ENCODE assay signal across 22 mouse cellular contexts in the genomic region with DNA sequence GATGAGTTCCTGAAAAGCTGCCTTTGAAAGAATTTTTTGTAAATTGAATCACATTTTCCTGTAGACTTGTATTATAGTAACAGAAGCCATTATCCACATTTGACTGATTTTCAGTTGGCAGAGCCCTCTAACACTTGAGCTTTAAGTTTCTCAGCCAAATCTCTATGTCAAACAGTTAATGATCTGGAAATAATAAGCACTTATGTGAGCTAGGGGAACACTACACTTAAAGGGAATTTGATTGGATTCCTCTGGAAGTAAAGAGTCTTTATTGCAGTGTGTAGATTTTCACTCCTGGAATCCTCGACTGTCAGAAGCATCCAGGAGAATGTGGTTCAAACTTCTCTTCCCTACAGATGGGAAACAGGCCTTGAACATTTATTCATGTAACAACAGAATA.
DNase-seq lines count a peak whose midpoint lies in the region; ATAC-seq and TF ChIP-seq lines count a peak whose summit lies in the region.
"Had no signal": no experiment of that assay in that cellular context is flagged by ENCODE, and none has a peak within 500 bp of the region (broad histone marks: within the 10 kb centered on the region; RNA-seq: fewer than 3 reads in every experiment).

No protein-coding gene starts in this region.

- H3K4me1 ChIP-seq in forebrain, embryonic 16.5 days (replicated peaks; ENCODE audit: control insufficient read depth, insufficient read depth, low read length): no peaks in the 10 kb centered on the region
- 0 out of 2 replicates have a peak, but pooled peaks cover 3% of the 10 kb centered on the region for H3K4me1 ChIP-seq in forebrain, embryonic 15.5 days
- no peaks in the 10 kb centered on the region for H3K4me1 ChIP-seq in kidney, postnatal 0 days (replicated peaks; ENCODE audit: insufficient read depth, low read length)
- no peaks in the 10 kb centered on the region for H3K4me1 ChIP-seq in embryonic facial prominence, embryonic 14.5 days (ENCODE audit: control insufficient read depth, insufficient read depth, low read length)
- H3K4me1 ChIP-seq: heart, embryonic 13.5 days; lung, embryonic 15.5 days; midbrain, embryonic 13.5 days had no signal

- DNase-seq in kidney, postnatal 0 days (ENCODE audit: low spot score): peak; percentile 50
- DNase-seq in kidney, postnatal 4 days: no peak
- peak; percentile 4 for DNase-seq in Muller cell, postnatal 12 days (ENCODE audit: inconsistent ontology term)
- DNase-seq in embryonic facial prominence, embryonic 14.5 days (ENCODE audit: low spot score): peak; percentile 56
- DNase-seq in right cerebral cortex, adult 18-20 months: no peak
- DNase-seq in layer of hippocampus, postnatal 25 days (ENCODE audit: extremely low spot score in 1 of 2, low spot score in 1 of 2): no peak
- DNase-seq: adrenal gland, postnatal 25 days; cerebellum, adult 2 months; cerebellum, postnatal 14 days; gastrocnemius, postnatal 10 days; heart, postnatal 10 days; kidney, adult 8-10 months; right cerebral cortex, postnatal 25 days; spleen, adult 18-20 months; thymus, postnatal 25 days had no signal

- H3K27ac ChIP-seq in forebrain, embryonic 16.5 days (ENCODE audit: low read length): no peak overlapping the region
- H3K27ac ChIP-seq in forebrain, embryonic 15.5 days (replicated peaks): no peak overlapping the region
- no peak overlapping the region for H3K27ac ChIP-seq in kidney, postnatal 0 days
- no peak overlapping the region for H3K27ac ChIP-seq in embryonic facial prominence, embryonic 14.5 days (replicated peaks; ENCODE audit: low read depth, low read length)
- H3K27ac ChIP-seq: heart, embryonic 13.5 days; lung, embryonic 15.5 days; midbrain, embryonic 13.5 days had no signal

- 11% methylated on average over 1 of the region's 1 CpGs for WGBS in forebrain, embryonic 16.5 days
- 4% methylated on average over 1 of the region's 1 CpGs for WGBS in forebrain, embryonic 15.5 days
- 13% methylated on average over 1 of the region's 1 CpGs for WGBS in kidney, postnatal 0 days
- WGBS in embryonic facial prominence, embryonic 14.5 days: 28% methylated on average over 1 of the region's 1 CpGs

- no peak overlapping the region for H3K4me3 ChIP-seq in forebrain, embryonic 16.5 days (replicated peaks; ENCODE audit: low read length)
- no peak overlapping the region for H3K4me3 ChIP-seq in forebrain, embryonic 15.5 days
- no peak overlapping the region for H3K4me3 ChIP-seq in kidney, postnatal 0 days (replicated peaks; ENCODE audit: low read depth, low read length)
- no peak overlapping the region for H3K4me3 ChIP-seq in embryonic facial prominence, embryonic 14.5 days (ENCODE audit: low read depth, low read length)
- H3K4me3 ChIP-seq: heart, embryonic 13.5 days; lung, embryonic 15.5 days; midbrain, embryonic 13.5 days had no signal

- ATAC-seq in forebrain, embryonic 16.5 days: peak; percentile 32; the same call in 1 of the 2 replicates
- ATAC-seq in forebrain, embryonic 15.5 days (replicated peaks): no peak
- ATAC-seq in kidney, postnatal 0 days (replicated peaks; ENCODE audit: low FRiP score, low read depth): no peak
- ATAC-seq in embryonic facial prominence, embryonic 14.5 days (ENCODE audit: low read depth): no peak
- ATAC-seq: intestine, embryonic 16.5 days; midbrain, embryonic 13.5 days had no signal

- H3K27me3 ChIP-seq in forebrain, embryonic 16.5 days (replicated peaks; ENCODE audit: control insufficient read depth, insufficient read depth, low read length): no peaks in the 10 kb centered on the region
- H3K27me3 ChIP-seq in forebrain, embryonic 15.5 days: no peaks in the 10 kb centered on the region
- no peaks in the 10 kb centered on the region for H3K27me3 ChIP-seq in kidney, postnatal 0 days (ENCODE audit: insufficient read depth, low read length)
- H3K27me3 ChIP-seq in embryonic facial prominence, embryonic 14.5 days (replicated peaks; ENCODE audit: control insufficient read depth, insufficient read depth, low read length): no peaks in the 10 kb centered on the region
- H3K27me3 ChIP-seq: heart, embryonic 13.5 days; lung, embryonic 15.5 days; midbrain, embryonic 13.5 days had no signal

- no peaks in the 10 kb centered on the region for H3K9me3 ChIP-seq in forebrain, embryonic 16.5 days (ENCODE audit: control insufficient read depth, low read length)
- no peaks in the 10 kb centered on the region for H3K9me3 ChIP-seq in forebrain, embryonic 15.5 days
- H3K9me3 ChIP-seq in kidney, postnatal 0 days (replicated peaks; ENCODE audit: low read length): no peaks in the 10 kb centered on the region
- H3K9me3 ChIP-seq in embryonic facial prominence, embryonic 14.5 days (ENCODE audit: control insufficient read depth, low read length): no peaks in the 10 kb centered on the region
- H3K9me3 ChIP-seq: heart, embryonic 13.5 days; lung, embryonic 15.5 days; midbrain, embryonic 13.5 days had no signal

- no peak for TF ChIP-seq CTCF in kidney, postnatal 0 days (IDR thresholded peaks at IDR 0.05; ENCODE audit: low read depth)

- no peaks in the 10 kb centered on the region for H3K36me3 ChIP-seq in forebrain, embryonic 16.5 days (ENCODE audit: control insufficient read depth, insufficient read depth)
- no peaks in the 10 kb centered on the region for H3K36me3 ChIP-seq in forebrain, embryonic 15.5 days
- H3K36me3 ChIP-seq in kidney, postnatal 0 days (ENCODE audit: insufficient read depth, low read length): no peaks in the 10 kb centered on the region
- no peaks in the 10 kb centered on the region for H3K36me3 ChIP-seq in embryonic facial prominence, embryonic 14.5 days (ENCODE audit: control insufficient read depth, insufficient read depth, low read length)
- H3K36me3 ChIP-seq: heart, embryonic 13.5 days; lung, embryonic 15.5 days; midbrain, embryonic 13.5 days had no signal

- H3K9ac ChIP-seq in forebrain, embryonic 16.5 days (replicated peaks; ENCODE audit: low read depth, low read length): no peak overlapping the region
- no peak overlapping the region for H3K9ac ChIP-seq in forebrain, embryonic 15.5 days (replicated peaks)
- no peak overlapping the region for H3K9ac ChIP-seq in kidney, postnatal 0 days (ENCODE audit: low read depth, low read length)
- no peak overlapping the region for H3K9ac ChIP-seq in embryonic facial prominence, embryonic 14.5 days (ENCODE audit: low read depth, low read length)
- H3K9ac ChIP-seq: heart, embryonic 13.5 days; lung, embryonic 15.5 days; midbrain, embryonic 13.5 days had no signal

- no peak overlapping the region for H3K4me2 ChIP-seq in forebrain, embryonic 16.5 days (ENCODE audit: low read length)
- no peak overlapping the region for H3K4me2 ChIP-seq in forebrain, embryonic 15.5 days (replicated peaks)
- H3K4me2 ChIP-seq in kidney, postnatal 0 days (ENCODE audit: low read length): no peak overlapping the region
- H3K4me2 ChIP-seq in embryonic facial prominence, embryonic 14.5 days (ENCODE audit: low read depth, low read length): no peak overlapping the region
- H3K4me2 ChIP-seq: heart, embryonic 13.5 days; liver, embryonic 11.5 days; lung, embryonic 15.5 days; midbrain, embryonic 13.5 days had no signal

Comparison
In these comparisons a context has a peak if more than half of its experiments do, and no peak if none do; other contexts are left out.
1. DNase-seq: peak in kidney, postnatal 0 days (single experiment), Muller cell, postnatal 12 days (single experiment) and embryonic facial prominence, embryonic 14.5 days (single experiment); none in kidney, postnatal 4 days (0 of 2), right cerebral cortex, adult 18-20 months (single experiment) and layer of hippocampus, postnatal 25 days (0 of 2).